Mouse (Mus musculus) hematopoietic stem cell, adult 5-6 weeks (primary cell): ENCODE results near the gene Olfr516. TPM values are rescaled to one million over a fixed set of nuclear protein-coding genes. Genes with fewer than 3 reads are reported as not detected.

Experiments used
- ATAC-seq, 2 experiments: fragments of 125-278 bp in 1 of 2; replicated peaks in 1 of 2; 2 replicates each; pipeline ENCODE4 v1.8.0; 2016 to 2017; ENCODE audit warnings: inconsistent platforms in 2 of 2, mild to moderate bottlenecking in 2 of 2, moderate number of reproducible peaks in 2 of 2, low read depth in 1 of 2, moderate TSS enrichment in 1 of 2; ENCODE audit not compliant: low FRiP score in 2 of 2, poor library complexity in 2 of 2, severe bottlenecking in 2 of 2, insufficient read depth in 1 of 2, low TSS enrichment in 1 of 2
- total RNA-seq: library from RNA; stranded (forward); fragments of 172-1452, 232-1000 nt; gene quantifications from 2 replicates; pipeline ENCODE4 v1.2.3, GENCODE M21; 2017

The Olfr516 gene
- total RNA-seq = not detected in 2 replicates

DNA sequence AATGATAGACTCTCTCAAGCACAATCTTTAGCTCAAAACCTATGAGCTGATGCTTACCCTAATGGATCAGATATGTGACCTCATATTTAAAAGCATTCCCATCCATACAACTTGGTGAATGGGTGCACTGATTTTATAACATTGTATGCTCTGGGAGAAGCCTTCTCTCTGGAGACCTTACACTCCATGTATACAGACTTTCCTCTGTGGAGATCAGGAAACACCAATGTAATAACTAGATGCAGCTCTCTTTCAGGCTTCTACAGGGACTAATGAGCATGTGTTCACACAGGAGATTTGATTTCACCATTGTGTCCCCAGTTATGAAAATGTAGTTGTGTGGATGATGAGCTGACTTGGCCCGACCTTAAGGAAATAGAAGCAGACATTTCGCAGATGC lies at the start of gene Olfr516:
Gene Olfr516 (minus strand): TSS at position 101 of the 400 bp plus-strand sequence.
- no peak for ATAC-seq

DNA sequence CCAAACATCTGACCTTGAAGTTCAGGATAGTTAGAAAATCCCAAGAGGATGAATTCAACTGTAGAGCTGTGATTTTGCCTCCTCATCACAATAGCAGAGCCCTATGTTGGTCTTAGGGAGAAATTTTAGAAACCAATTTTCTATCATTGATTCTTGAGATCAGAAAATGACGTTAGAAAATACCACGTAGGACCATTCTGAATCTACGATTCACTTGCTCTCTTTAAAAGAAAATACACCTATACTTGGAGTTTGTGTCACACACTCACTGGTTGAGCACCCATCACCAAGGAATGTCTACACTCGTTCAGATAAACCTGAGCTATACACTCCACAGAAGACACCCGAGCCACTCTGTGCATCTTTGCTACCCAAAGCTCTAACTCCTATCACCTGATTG lies 44.0 kb upstream of the Olfr516 start, which contains the start of gene Olfr519:
Gene Olfr519 (minus strand): TSS at position 101 of the 400 bp plus-strand sequence.
- no peak for ATAC-seq

DNA sequence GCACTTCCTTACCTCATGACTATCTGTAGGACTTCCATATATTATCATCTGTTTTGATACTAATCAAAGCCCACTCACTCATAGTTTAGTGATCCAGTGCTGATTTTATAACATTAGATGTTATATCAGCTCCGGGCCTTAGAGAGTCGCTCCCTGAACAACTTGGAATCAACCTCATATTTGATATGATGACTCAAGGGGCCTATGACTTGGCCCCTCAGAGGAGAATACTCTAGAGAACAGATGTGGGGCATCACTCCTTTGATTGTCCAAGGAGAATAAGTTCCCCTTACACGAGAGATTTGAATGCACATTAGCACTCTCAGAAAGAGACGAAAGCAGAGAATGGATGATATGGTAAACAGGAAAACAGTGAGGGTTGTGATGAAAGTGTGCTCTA lies 34.6 kb upstream of the Olfr516 start, which contains the start of gene Olfr518:
Gene Olfr518 (minus strand): TSS at position 101 of the 400 bp plus-strand sequence.
- no peak for ATAC-seq

DNA sequence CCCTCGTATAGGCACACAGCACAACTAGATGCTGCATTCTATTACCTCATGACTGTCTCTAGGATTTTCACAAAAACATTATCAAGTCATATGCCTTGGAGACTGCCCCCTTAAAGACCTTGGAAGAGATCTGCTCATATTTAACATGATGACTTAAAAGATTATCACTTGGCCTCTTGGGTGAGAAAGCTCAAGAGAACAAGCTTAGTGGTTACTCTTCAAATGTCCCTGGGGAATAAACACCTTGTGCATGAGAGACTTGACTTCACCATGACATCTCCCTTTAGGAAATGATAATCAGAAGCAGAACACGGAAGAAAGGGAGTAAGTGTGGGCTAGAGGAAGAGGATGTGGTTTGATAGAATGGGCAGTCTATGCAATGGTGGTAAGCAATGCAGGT lies 21.9 kb upstream of the Olfr516 start, which contains the start of gene Olfr517:
Gene Olfr517 (minus strand): TSS at position 101 of the 400 bp plus-strand sequence.
- ATAC-seq = no peak

DNA sequence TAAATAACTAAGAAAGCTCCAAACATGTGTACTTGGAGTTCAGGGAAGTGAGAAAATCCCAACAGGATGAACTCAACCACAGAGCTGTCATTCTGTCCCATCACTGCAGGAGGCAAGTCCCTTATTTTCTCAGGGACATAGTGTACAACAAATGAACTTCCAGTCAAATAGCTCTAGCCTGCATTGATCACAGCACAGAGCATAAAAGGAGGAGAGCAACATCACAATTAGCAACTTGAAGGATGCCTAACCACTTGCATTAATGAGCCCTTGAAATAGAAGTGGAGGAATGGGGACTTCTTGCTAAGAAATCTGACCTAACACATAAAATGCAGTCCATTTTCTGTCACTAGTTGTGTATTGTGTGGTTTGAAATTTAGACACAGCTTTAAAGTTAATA lies 24.4 kb downstream of the Olfr516 start, which contains the start of gene Olfr514:
Gene Olfr514 (minus strand): TSS at position 101 of the 400 bp plus-strand sequence.
- no peak for ATAC-seq

DNA sequence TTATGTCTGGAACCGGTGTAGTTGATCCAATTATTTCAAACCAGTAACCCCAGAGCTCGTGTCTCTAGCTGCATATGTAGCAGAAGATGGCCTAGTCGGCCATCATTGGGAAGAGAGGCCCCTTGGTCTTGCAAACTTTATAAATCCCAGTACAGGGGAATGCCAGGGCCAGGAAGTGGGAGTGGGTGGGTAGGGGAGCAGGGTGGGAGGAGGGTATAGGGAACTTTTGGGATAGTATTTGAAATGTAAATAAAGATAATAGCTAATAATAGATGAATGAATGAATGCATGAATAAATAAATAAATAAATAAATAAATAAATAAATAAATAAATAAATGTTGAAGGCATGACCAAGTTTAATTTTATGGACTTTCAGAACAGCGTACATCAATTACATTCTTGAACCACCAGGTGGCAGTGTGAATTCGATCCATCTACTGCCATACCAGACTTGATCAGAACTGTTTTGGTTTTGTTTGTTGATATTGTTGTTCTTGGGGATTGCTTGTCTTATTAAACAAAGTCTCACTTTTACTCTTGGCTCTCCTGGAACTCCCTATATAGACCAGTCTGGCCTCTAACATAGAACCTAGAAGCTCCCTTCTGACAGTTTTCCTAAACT lies 35.6 kb downstream of the Olfr516 start:
- peak; percentile 65 to 77; a peak in 3 of 4 replicates for ATAC-seq

DNA sequence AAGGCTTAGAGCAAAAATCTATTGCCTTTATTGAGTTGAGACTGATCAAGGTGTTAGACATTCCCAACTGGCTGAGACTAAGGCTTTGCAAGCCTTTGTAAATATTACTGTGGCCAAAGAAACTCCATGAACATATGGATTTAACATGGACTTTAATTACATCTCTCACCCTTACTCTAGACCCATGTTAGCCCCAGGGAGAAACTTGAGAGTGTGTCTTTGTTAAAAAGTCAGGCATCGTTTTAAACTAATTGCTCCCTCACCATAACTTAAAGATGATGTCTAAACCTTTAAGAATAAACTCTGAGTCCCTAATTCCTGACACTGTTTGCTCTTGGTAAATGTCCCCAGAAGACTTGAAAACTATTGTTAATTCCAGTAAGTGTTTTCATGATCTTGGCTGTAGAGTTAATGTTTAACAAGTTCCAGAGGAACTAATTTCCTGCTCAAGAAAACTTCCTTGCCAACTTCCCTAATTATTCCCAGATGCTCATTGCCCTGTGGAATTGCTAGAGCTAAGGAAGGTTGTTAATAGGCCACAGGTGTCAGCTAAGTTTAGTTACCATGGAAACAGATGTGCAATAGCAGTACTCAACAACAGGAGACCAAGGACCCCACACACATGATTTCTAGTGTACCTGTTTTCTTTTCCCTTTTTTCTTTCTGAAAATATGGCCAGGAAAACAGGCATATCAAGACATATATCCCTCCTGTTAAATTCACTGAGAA lies 53.0 kb downstream of the Olfr516 start:
- ATAC-seq = no peak

Other genes starting within 250 kb of the Olfr516 start
- gene Olfr506, start 239.7 kb downstream of the Olfr516 start, total RNA-seq = not detected in 2 replicates
- gene Olfr507, start 228.7 kb downstream of the Olfr516 start, total RNA-seq = not detected in 2 replicates
- gene Olfr508, start 220.5 kb downstream of the Olfr516 start, total RNA-seq = not detected in 2 replicates
- not detected in 2 replicates for gene Olfr509, start 198.6 kb downstream of the Olfr516 start, total RNA-seq
- not detected in 2 replicates for gene Olfr510, start 184.1 kb downstream of the Olfr516 start, total RNA-seq
- not detected in 2 replicates for gene Olfr512, start 137.2 kb downstream of the Olfr516 start, total RNA-seq
- gene Olfr513, start 99.6 kb downstream of the Olfr516 start, total RNA-seq = not detected in 2 replicates
- not detected in 2 replicates for gene Olfr514, start 24.5 kb downstream of the Olfr516 start, total RNA-seq
- not detected in 2 replicates for gene Olfr517, start 21.9 kb upstream of the Olfr516 start, total RNA-seq
- gene Olfr518, start 34.5 kb upstream of the Olfr516 start, total RNA-seq = not detected in 2 replicates
- not detected in 2 replicates for gene Olfr519, start 43.9 kb upstream of the Olfr516 start, total RNA-seq
- gene Nlrp10, start 79.6 kb upstream of the Olfr516 start, total RNA-seq = 7.6 and 8.3 TPM in 2 replicates
- gene Eif3f, start 83.9 kb upstream of the Olfr516 start, total RNA-seq = 66.9 and 85.4 TPM in 2 replicates
- gene Tub, start 99.8 kb upstream of the Olfr516 start, total RNA-seq = not detected in 2 replicates
- 3.3 and 4.8 TPM in 2 replicates for gene Ric3, start 232.8 kb upstream of the Olfr516 start, total RNA-seq